Mouse (Mus musculus) retina, postnatal 1 day (tissue): ENCODE data around the gene 5730596B20Rik.

Source experiments
- DNase-seq: peaks from one replicate; pipeline ENCODE4 v3.0.0-alpha.2; 2012

The 5730596B20Rik gene

GRCm38 (mm10) chr6:52162611-52163365 lies 14.5 kb upstream of the 5730596B20Rik start:
- no peak for DNase-seq

DNA sequence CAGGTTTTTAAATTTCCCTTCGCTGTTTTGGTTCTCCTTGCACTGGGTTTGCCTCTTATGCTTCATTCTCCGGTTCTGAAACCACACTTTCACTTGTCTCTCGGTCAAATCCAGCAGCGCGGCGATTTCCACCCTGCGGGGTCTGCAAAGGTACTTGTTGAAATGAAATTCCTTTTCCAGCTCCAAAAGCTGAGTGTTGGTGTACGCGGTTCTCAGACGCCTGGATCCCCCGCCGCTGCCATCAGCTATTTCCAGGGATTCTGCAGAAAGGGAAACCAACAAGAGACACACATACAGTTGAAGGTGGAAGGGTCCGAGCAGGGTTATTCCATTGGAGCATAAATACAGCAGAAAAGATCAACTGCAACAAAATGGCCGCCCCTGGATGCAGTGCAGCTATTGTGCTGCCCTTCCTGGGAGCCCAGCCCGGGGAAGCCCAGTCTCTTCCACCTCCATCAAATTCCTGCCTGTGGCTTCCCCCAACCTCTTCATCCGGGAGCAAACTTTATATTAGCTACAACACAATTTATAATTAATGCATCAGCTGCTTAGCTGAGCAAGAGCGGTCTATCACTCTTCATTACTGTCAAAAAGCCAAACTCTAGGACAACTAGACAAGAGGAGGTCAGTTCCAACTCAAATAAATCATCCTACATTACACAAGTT lies 13.8 kb upstream of the 5730596B20Rik start:
- no peak for DNase-seq

GRCm38 (mm10) chr6:52164051-52164625 lies 13.2 kb upstream of the 5730596B20Rik start:
- DNase-seq: no peak

DNA sequence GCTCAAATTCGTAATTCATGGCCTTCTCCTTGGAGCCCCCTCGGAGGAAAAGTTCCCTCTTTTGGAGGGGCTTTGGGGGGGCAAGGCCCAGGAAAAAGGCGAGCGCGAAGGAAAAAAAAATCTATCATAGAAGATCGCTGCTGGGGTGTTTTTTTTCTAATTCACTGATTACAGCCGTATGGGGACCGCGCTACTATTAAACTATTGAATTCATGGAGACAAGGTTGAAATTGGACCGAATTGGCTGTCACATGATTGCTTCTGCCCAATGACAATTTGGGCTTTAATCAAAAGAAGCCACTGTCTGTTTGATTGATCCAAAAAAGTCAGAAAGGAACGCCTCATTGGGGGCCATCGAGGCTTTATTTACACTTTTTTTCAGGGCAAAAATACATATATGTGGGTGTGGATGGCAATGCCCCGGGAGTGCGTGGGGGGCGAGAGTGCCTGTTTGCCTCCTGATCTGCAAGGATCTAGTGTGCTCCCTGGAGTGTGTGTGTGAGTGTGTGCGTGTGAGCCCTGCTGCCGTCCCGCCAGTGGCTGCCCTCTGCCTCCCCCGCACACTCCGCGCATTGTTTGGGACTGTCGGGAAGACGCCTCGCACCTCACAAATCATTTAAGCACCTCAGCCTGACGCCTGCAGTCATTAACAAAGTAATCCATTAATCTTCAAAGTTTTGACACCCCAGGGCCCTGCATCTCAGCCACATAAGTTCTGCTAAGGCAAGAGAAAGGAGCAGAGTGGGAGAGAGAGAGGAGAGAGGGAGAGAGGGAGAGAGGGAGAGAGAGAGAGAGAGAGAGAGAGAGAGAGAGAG lies 12.5 kb upstream of the 5730596B20Rik start, which contains the start of gene Hoxa2:
TSS of gene Hoxa2 (minus strand) at position 206 of the 815 bp plus-strand sequence.
- DNase-seq: no peak

- DNase-seq: no peak
Measured at GRCm38 (mm10) chr6:52165441-52166370, 11.6 kb upstream of the 5730596B20Rik start.

- DNase-seq: no peak
Measured at GRCm38 (mm10) chr6:52166431-52167077, 10.7 kb upstream of the 5730596B20Rik start.

DNA sequence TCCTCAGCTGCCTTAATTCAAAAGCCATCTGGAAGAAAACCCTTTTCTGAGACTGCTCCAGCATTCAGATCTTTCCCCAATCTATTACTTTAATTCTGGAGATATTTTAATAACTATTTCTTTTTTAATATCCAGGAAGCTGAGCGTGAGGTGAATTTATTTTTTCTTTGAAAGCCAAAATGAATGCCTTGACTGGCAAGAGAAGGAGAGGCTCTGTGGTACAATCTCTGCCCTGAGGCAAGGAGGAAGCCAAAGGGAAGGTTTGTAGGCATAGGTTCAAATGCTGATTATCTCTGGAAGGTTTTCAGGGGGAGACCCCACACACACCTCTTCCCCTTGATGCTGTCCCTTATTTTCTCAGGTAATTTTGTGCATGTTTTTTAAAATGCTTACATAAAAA lies 10.1 kb upstream of the 5730596B20Rik start:
- no peak for DNase-seq

DNA sequence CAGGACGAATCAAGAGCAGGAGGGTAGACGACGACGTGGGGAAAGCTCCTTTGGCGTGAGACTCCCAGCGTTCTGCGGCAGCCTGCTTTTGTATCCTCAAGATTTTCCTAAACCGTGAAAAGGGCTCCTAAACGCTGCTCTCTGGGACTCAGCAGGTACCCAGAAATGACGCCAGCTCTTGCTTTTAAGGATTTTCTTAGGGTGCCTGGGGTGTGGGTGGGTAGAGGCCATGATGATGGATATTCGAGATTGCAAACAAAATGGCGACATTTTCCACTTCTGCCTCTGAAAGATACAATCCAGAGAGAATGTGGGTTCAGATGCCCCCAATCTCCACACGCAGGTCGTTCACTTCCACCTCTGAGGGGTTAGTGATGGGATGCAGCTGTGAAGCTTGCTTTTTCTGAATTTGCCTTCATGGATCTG lies 9.5 kb upstream of the 5730596B20Rik start:
- no peak for DNase-seq

- no peak for DNase-seq
Measured at GRCm38 (mm10) chr6:52168191-52169055, 8.9 kb upstream of the 5730596B20Rik start.

- DNase-seq: no peak
Measured at GRCm38 (mm10) chr6:52169499-52170165, 7.7 kb upstream of the 5730596B20Rik start.

- DNase-seq: no peak
Measured at GRCm38 (mm10) chr6:52170166-52170897, 7.0 kb upstream of the 5730596B20Rik start.

DNA sequence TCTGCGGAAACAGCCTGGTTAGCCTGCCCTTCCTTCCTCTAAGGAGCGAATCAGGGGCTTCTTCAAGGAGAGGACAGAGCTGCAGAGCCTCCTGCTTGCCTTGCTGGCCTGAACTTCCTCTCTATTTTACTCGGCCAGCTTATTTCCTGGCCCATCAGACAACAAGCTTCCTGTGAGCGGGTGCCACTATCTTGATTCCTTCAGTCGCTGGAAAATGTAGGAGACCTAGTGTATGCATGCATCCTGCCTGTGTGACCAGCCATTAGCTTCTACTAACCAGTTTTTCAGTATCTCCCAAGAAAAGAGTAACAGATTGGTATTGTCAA lies 6.4 kb upstream of the 5730596B20Rik start:
- DNase-seq: no peak

GRCm38 (mm10) chr6:52171331-52171730 lies 6.0 kb upstream of the 5730596B20Rik start:
- DNase-seq: no peak

- DNase-seq: no peak
Measured at GRCm38 (mm10) chr6:52171938-52172337, 5.4 kb upstream of the 5730596B20Rik start.

GRCm38 (mm10) chr6:52172501-52172900 lies 4.8 kb upstream of the 5730596B20Rik start:
- peak; percentile 66 for DNase-seq

DNA sequence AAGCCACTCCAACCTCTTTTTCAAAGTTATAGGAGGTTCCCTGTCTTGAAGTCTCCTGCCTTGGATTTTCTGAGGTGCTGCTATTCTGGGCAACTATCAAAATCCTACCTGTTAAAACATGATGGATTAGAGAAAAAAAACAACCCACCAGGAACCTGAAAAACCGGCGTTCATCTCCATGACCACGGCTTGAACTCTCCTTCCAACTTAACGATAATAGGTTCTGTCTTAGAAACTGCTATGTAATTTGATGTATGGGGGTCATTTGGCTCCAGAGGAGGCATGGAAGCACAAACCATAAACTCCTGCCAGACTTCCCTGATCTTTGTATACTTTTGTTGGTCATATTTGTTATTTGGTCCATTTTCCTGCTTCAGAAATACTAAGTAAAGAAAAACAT lies 3.6 kb upstream of the 5730596B20Rik start:
- DNase-seq: no peak

DNA sequence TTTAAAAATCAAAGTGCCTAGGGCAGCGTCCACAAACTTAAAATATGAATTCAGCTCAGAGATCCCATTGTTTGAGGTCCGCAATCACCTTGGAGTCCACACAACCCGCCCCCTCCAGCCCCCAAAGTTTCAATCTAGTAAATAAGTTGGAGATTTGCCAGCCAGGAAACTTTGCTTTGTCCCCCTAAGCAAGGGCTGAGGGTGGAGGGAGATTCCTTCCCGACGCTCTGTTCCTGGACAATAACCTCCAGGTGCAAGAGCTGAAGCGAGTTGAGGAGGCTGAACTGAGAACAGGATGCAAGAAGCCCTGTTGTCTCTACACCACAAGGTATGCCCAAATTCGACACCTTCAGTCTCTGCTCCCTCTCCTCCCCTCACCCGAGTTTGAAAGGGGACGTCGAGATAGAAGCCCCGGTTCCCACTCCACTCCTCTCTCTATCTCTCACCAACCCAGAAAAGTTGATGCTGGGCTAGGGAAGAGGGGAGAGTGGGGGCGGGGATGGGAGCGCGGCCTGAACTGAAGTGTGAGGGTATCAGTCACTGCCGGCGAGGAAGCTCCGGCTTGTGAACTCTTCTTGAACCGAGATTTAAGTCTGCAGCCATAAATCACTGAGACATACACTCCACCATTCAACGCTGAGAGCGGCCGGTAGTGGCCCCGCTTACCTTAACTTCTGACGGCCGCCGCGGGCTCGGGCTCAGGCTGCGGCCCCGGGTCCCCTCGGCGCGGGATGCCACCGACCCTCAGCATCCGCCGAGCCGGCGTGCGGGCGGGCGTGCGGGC lies 2.1 kb upstream of the 5730596B20Rik start:
- no peak for DNase-seq

DNA sequence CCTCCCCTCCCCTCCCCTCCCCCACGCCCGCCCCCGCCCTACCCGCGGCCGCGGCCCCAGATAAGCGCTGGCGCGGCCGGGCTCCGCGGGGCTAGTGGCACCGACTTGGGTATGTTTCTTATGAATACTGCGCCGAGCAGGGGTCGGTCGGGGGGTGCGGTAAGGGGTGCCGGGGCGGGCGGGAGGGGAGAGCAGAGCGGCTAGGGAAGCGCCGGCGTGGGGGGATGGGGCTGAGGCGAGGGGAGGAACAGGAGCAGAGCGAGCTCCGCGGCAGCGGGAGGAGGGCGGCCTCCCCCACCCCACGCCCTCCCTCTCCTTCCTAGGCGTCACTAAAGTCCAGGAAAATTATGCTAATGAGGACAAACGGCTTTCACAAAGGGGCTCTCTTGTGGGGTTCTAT lies 1.4 kb upstream of the 5730596B20Rik start:
- no peak for DNase-seq
